Mouse (Mus musculus) hindbrain, embryonic 10.5 days (tissue): ENCODE data around the gene Slc24a3. TPM values are rescaled to one million over a fixed set of nuclear protein-coding genes. Genes with fewer than 3 reads are reported as not detected.

Experiments
- DNase-seq: peaks from one replicate; pipeline ENCODE4 v3.0.0-alpha.2; 2017; ENCODE audit warnings: low spot score
- H3K27ac ChIP-seq: fragments of 300-500 bp; sonication (generic); 2 replicates; pipeline ENCODE4 v1.5.1; 2016; ENCODE audit warnings: mild to moderate bottlenecking, moderate library complexity
- H3K27me3 ChIP-seq: fragments of 300-500 bp; sonication (generic); 2 replicates; pipeline ENCODE4 v1.6.1; 2016; ENCODE audit warnings: mild to moderate bottlenecking; ENCODE audit not compliant: poor library complexity, insufficient read depth, severe bottlenecking
- H3K36me3 ChIP-seq: fragments of 300-500 bp; sonication (generic); 2 replicates; pipeline ENCODE4 v1.6.1; 2016; ENCODE audit warnings: mild to moderate bottlenecking, moderate library complexity
- H3K4me1 ChIP-seq: fragments of 300-500 bp; sonication (generic); replicated peaks from 2 replicates; pipeline ENCODE4 v1.6.1; 2016; ENCODE audit warnings: mild to moderate bottlenecking
- H3K4me3 ChIP-seq: fragments of 300-500 bp; sonication (generic); 2 replicates; pipeline ENCODE4 v1.5.1; 2016; ENCODE audit warnings: mild to moderate bottlenecking, moderate library complexity
- H3K9me3 ChIP-seq: fragments of 300-500 bp; sonication (generic); 2 replicates; pipeline ENCODE4 v1.6.1; 2016; ENCODE audit warnings: mild to moderate bottlenecking, moderate library complexity
- WGBS: fragments of 180-500 bp; shearing (Covaris S2); methylation state at CpG from one replicate; pipeline ENCODE4 v1.1.7; 2016; 5-methylcytosine and 5-hydroxymethylcytosine counted together
- polyA plus RNA-seq: library from polyadenylated mRNA; unstranded; fragments of >200 nt; fragmentation: Nextera tagmentation; extraction: Ambion mirVana; gene quantifications from 2 replicates; pipeline ENCODE4 v1.2.1, GENCODE M21; 2016

Gene Slc24a3
- polyA plus RNA-seq, 1 experiment from 2014 or later, result 1.2 TPM

GRCm38 (mm10) chr2:145397456-145398206, 230.1 kb downstream of the Slc24a3 start:
- H3K27me3 ChIP-seq, result no peaks in the 10 kb centered on the region
- WGBS, result 60% methylated on average over 10 of the region's 10 CpGs
- H3K4me3 ChIP-seq, result no peak overlapping the region
- H3K36me3 ChIP-seq, result no peaks in the 10 kb centered on the region
- no peak for DNase-seq
- H3K27ac ChIP-seq, result peak overlapping the region; percentile 47; the same call in 1 of the 2 replicates
- H3K4me1 ChIP-seq, result peaks cover 37% of the 10 kb centered on the region
- H3K9me3 ChIP-seq, result no peaks in the 10 kb centered on the region

GRCm38 (mm10) chr2:145401240-145401805, 233.8 kb downstream of the Slc24a3 start:
- H3K4me3 ChIP-seq, result no peak overlapping the region
- no peaks in the 10 kb centered on the region for H3K27me3 ChIP-seq
- DNase-seq, result no peak
- no peaks in the 10 kb centered on the region for H3K9me3 ChIP-seq
- no peaks in the 10 kb centered on the region for H3K36me3 ChIP-seq
- WGBS, result 64% methylated on average over 6 of the region's 6 CpGs
- H3K4me1 ChIP-seq, result peaks cover 48% of the 10 kb centered on the region
- H3K27ac ChIP-seq, result no peak overlapping the region

GRCm38 (mm10) chr2:145401996-145402395, 234.4 kb downstream of the Slc24a3 start:
- Histone ChIP-seq H3K27ac (no peak overlapping the region), H3K36me3 (no peaks in the 10 kb centered on the region), H3K4me1 (peaks cover 43% of the 10 kb centered on the region), H3K4me3 (no peak overlapping the region), H3K9me3 (no peaks in the 10 kb centered on the region), H3K27me3 (no peaks in the 10 kb centered on the region)
- DNase-seq, result no peak
- WGBS, result 76% methylated on average over 2 of the region's 2 CpGs

GRCm38 (mm10) chr2:145404818-145405531, 237.4 kb downstream of the Slc24a3 start:
- Histone ChIP-seq H3K27me3 (no peaks in the 10 kb centered on the region), H3K9me3 (no peaks in the 10 kb centered on the region), H3K36me3 (no peaks in the 10 kb centered on the region), H3K4me3 (no peak overlapping the region), H3K27ac (peak overlapping the region; percentile 62; the same call in 1 of the 2 replicates), H3K4me1 (peaks cover 31% of the 10 kb centered on the region)
- WGBS, result 31% methylated on average over 11 of the region's 11 CpGs
- DNase-seq, result peak; percentile 30

- peak overlapping the region; percentile 62; the same call in 1 of the 2 replicates for H3K27ac ChIP-seq
- H3K4me1 ChIP-seq, result peaks cover 34% of the 10 kb centered on the region
- H3K9me3 ChIP-seq, result no peaks in the 10 kb centered on the region
- H3K27me3 ChIP-seq, result no peaks in the 10 kb centered on the region
- no peaks in the 10 kb centered on the region for H3K36me3 ChIP-seq
- whole genome bisulfite sequencing, result 43% methylated on average over 4 of the region's 4 CpGs
- peak; percentile 8 for DNase-seq
- no peak overlapping the region for H3K4me3 ChIP-seq
These were observed 238.2 kb downstream of the Slc24a3 start for GRCm38 (mm10) chr2:145405746-145406145.

- Histone ChIP-seq H3K27me3 (no peaks in the 10 kb centered on the region), H3K27ac (no peak overlapping the region), H3K9me3 (no peaks in the 10 kb centered on the region), H3K4me1 (peaks cover 9% of the 10 kb centered on the region), H3K36me3 (no peaks in the 10 kb centered on the region), H3K4me3 (no peak overlapping the region)
- DNase-seq, result no peak
- WGBS, result 90% methylated on average over 2 of the region's 2 CpGs
These were observed 250.2 kb downstream of the Slc24a3 start for GRCm38 (mm10) chr2:145417738-145418137.

GRCm38 (mm10) chr2:145419078-145419477, 251.5 kb downstream of the Slc24a3 start:
- Histone ChIP-seq H3K4me1 (peaks cover 9% of the 10 kb centered on the region), H3K36me3 (no peaks in the 10 kb centered on the region), H3K9me3 (no peaks in the 10 kb centered on the region), H3K27me3 (no peaks in the 10 kb centered on the region), H3K27ac (no peak overlapping the region), H3K4me3 (no peak overlapping the region)
- WGBS, result 85% methylated on average over 2 of the region's 2 CpGs
- no peak for DNase-seq

- peak; percentile 19 for DNase-seq
- WGBS, result 79% methylated on average over 5 of the region's 5 CpGs
- H3K27me3 ChIP-seq, result no peaks in the 10 kb centered on the region
- no peaks in the 10 kb centered on the region for H3K36me3 ChIP-seq
- no peak overlapping the region for H3K4me3 ChIP-seq
- H3K4me1 ChIP-seq, result peaks cover 9% of the 10 kb centered on the region
- H3K9me3 ChIP-seq, result no peaks in the 10 kb centered on the region
- H3K27ac ChIP-seq, result peak overlapping the region; percentile 45; the same call in 1 of the 2 replicates
These were observed 253.7 kb downstream of the Slc24a3 start for GRCm38 (mm10) chr2:145420967-145421888.

GRCm38 (mm10) chr2:145421889-145422212, 254.3 kb downstream of the Slc24a3 start:
- no peaks in the 10 kb centered on the region for H3K36me3 ChIP-seq
- H3K4me1 ChIP-seq, result peaks cover 9% of the 10 kb centered on the region
- no peaks in the 10 kb centered on the region for H3K27me3 ChIP-seq
- no peak overlapping the region for H3K4me3 ChIP-seq
- H3K27ac ChIP-seq, result peak overlapping the region; percentile 45; the same call in 1 of the 2 replicates
- 70% methylated on average over 3 of the region's 3 CpGs for WGBS
- H3K9me3 ChIP-seq, result no peaks in the 10 kb centered on the region
- no peak for DNase-seq

- no peaks in the 10 kb centered on the region for H3K4me1 ChIP-seq
- H3K27me3 ChIP-seq, result no peaks in the 10 kb centered on the region
- H3K9me3 ChIP-seq, result no peaks in the 10 kb centered on the region
- H3K36me3 ChIP-seq, result no peaks in the 10 kb centered on the region
- no peak overlapping the region for H3K4me3 ChIP-seq
- H3K27ac ChIP-seq, result no peak overlapping the region
- WGBS, result 88% methylated on average over 5 of the region's 5 CpGs
- no peak for DNase-seq
These were observed 262.4 kb downstream of the Slc24a3 start for GRCm38 (mm10) chr2:145429982-145430381.

GRCm38 (mm10) chr2:145434068-145434467, 266.5 kb downstream of the Slc24a3 start:
- Histone ChIP-seq H3K4me1 (peaks cover 8% of the 10 kb centered on the region), H3K4me3 (no peak overlapping the region), H3K9me3 (no peaks in the 10 kb centered on the region), H3K27me3 (no peaks in the 10 kb centered on the region), H3K36me3 (no peaks in the 10 kb centered on the region), H3K27ac (no peak overlapping the region)
- WGBS, result 96% methylated on average over 1 of the region's 1 CpGs
- no peak for DNase-seq

GRCm38 (mm10) chr2:145438336-145438735, 270.8 kb downstream of the Slc24a3 start:
- Histone ChIP-seq H3K27ac (no peak overlapping the region), H3K36me3 (no peaks in the 10 kb centered on the region), H3K4me1 (peaks cover 8% of the 10 kb centered on the region), H3K4me3 (no peak overlapping the region), H3K9me3 (no peaks in the 10 kb centered on the region), H3K27me3 (no peaks in the 10 kb centered on the region)
- 38% methylated on average over 5 of the region's 5 CpGs for WGBS
- DNase-seq, result peak; percentile 2
